Mouse (Mus musculus) midbrain, postnatal 0 days (tissue): ENCODE measurements at regions not wholly inside any gene's neighbourhood (a gene's known extent, or its start where the extent isn't known, plus 50 kb on each side); places are given as distances from the start of the nearest gene placed in this dataset.
"Not testable (repeated sequence)": the region's sequence is repeated elsewhere in the genome, so short reads cannot be mapped to it uniquely, and the experiment has no call there.

Source experiments
- ATAC-seq: fragments of 200-750 bp; cut with Nextera tagmentation; 2 replicates; pipeline ENCODE4 v1.8.0; 2017; ENCODE audit warnings: moderate number of reproducible peaks, mild to moderate bottlenecking, moderate TSS enrichment, moderate library complexity; ENCODE audit not compliant: low FRiP score
- DNase-seq: peaks from one replicate; pipeline ENCODE4 v3.0.0-alpha.2; 2015; ENCODE audit warnings: low spot score
- H3K27ac ChIP-seq: fragments of 300-500 bp; sonication (generic); 2 replicates; pipeline ENCODE4 v1.5.1; 2014; ENCODE audit warnings: low read depth, mild to moderate bottlenecking, low read length, mixed read lengths
- H3K27me3 ChIP-seq: fragments of 300-500 bp; sonication (generic); 2 replicates; pipeline ENCODE4 v1.6.1; 2014; ENCODE audit warnings: low read length, control low read depth, mixed read lengths; ENCODE audit not compliant: insufficient read depth
- H3K36me3 ChIP-seq: fragments of 300-500 bp; sonication (generic); 2 replicates; pipeline ENCODE4 v1.6.1; 2014; ENCODE audit warnings: low read length, control low read depth, mixed read lengths; ENCODE audit not compliant: insufficient read depth
- H3K4me1 ChIP-seq: fragments of 300-500 bp; sonication (generic); 2 replicates; pipeline ENCODE4 v1.6.1; 2014; ENCODE audit warnings: mild to moderate bottlenecking, control low read depth, antibody characterized with exemption, low read length, mixed read lengths; ENCODE audit not compliant: insufficient read depth
- H3K4me2 ChIP-seq: fragments of 300-500 bp; sonication (generic); 2 replicates; pipeline ENCODE4 v1.6.1; 2014; ENCODE audit warnings: low read depth, mild to moderate bottlenecking, low read length, mixed read lengths; ENCODE audit not compliant: poor library complexity, severe bottlenecking
- H3K4me3 ChIP-seq: fragments of 300-500 bp; sonication (generic); 2 replicates; pipeline ENCODE4 v1.5.1; 2014; ENCODE audit warnings: low read depth, mild to moderate bottlenecking, low read length, moderate library complexity
- H3K9ac ChIP-seq: fragments of 300-500 bp; sonication (generic); replicated peaks from 2 replicates; pipeline ENCODE4 v1.6.1; 2014; ENCODE audit warnings: mild to moderate bottlenecking, low read length, moderate library complexity, mixed read lengths; ENCODE audit not compliant: poor library complexity, severe bottlenecking
- H3K9me3 ChIP-seq: fragments of 300-500 bp; sonication (generic); 2 replicates; pipeline ENCODE4 v1.6.1; 2016; ENCODE audit warnings: low read length, control low read depth
- CTCF ChIP-seq: IDR thresholded peaks from 2 replicates; pipeline ENCODE4 v1.5.1; 2016; ENCODE audit warnings: antibody characterized with exemption, mild to moderate bottlenecking
- WGBS: fragments of 180-500 bp; shearing (Covaris S2); extraction: QIAGEN DNeasy Blood & Tissue Kit; methylation state at CpG from one replicate; pipeline ENCODE4 v1.1.7; 2014; 5-methylcytosine and 5-hydroxymethylcytosine counted together

GRCm38 (mm10) chr6:61042667-61043523 is 118.1 kb downstream of the Mmrn1 start:
- Histone ChIP-seq H3K36me3 (no peaks in the 10 kb centered on the region), H3K4me2 (0 out of 2 replicates have a peak overlapping the region, but pooled peaks have one; percentile 10), H3K9me3 (no peaks in the 10 kb centered on the region), H3K4me3 (no peak overlapping the region), H3K9ac (0 out of 2 replicates have a peak overlapping the region, but pooled peaks have one; percentile 8), H3K27me3 (no peaks in the 10 kb centered on the region), H3K4me1 (no peaks in the 10 kb centered on the region; the same call in 1 of the 2 replicates), H3K27ac (no peak overlapping the region)
- ATAC-seq (peak; percentile 87), DNase-seq (peak; percentile 81)
- TF ChIP-seq CTCF: peak; percentile 67
- 22% methylated on average over 15 of the region's 15 CpGs for WGBS

- 0 out of 2 replicates have a peak, but pooled peaks have one; percentile 31 for ATAC-seq
- Histone ChIP-seq H3K4me2 (no peak overlapping the region), H3K27ac (no peak overlapping the region), H3K36me3 (no peaks in the 10 kb centered on the region), H3K9me3 (no peaks in the 10 kb centered on the region), H3K9ac (no peak overlapping the region), H3K4me1 (no peaks in the 10 kb centered on the region; the same call in 1 of the 2 replicates), H3K27me3 (no peaks in the 10 kb centered on the region), H3K4me3 (no peak overlapping the region)
- 54% methylated on average over 9 of the region's 9 CpGs for WGBS
- peak; percentile 41; the same call in 1 of the 2 replicates for TF ChIP-seq CTCF
- DNase-seq: peak; percentile 22
These were observed 119.0 kb downstream of the Mmrn1 start for GRCm38 (mm10) chr6:61043524-61044450.

DNA sequence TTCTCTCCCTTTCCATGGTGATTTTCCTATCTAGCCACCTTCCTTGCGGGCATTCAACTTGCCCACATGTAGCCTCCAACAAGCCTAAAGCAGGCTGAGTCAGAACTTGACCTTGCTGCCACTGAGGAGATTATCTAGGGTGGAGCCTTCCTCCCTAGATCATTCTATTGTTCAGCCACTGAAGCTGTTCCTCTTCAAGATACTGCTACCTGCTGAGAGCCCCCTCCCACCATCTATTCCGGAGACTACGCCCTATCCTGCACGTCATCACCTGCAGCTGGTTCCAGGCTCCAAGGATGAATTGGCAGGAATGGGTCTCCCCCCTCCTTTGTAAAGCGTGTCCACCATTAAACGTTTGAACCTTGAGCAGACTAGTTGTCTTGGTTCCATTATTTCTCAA is 122.9 kb downstream of the Mmrn1 start:
- not testable (repeated sequence) for ATAC-seq, H3K9ac ChIP-seq, H3K27ac ChIP-seq, H3K27me3 ChIP-seq, H3K4me2 ChIP-seq, H3K4me3 ChIP-seq, H3K36me3 ChIP-seq, DNase-seq, H3K4me1 ChIP-seq, H3K9me3 ChIP-seq
- WGBS: 80% methylated on average over 6 of the region's 6 CpGs

DNA sequence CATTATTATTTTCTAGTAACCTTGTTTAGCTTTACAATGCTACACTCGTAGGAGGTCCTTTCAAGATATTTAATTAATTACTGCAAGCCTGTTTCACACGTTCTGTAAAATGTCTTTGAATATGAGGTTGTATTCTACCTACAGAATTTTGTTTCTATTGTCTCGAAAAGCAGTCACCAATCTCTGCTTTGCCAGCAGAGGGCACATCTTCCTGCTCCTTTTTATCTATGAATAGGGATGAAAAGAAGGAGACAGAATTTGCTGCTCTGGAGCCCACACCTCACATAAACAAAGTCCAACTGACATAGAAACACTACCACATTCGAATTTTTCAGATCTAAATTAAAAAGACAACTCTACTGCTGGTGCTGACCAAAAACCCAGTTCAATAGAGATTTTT is 117.0 kb upstream of the Ccser1 start:
- no peak overlapping the region for H3K9ac ChIP-seq

DNA sequence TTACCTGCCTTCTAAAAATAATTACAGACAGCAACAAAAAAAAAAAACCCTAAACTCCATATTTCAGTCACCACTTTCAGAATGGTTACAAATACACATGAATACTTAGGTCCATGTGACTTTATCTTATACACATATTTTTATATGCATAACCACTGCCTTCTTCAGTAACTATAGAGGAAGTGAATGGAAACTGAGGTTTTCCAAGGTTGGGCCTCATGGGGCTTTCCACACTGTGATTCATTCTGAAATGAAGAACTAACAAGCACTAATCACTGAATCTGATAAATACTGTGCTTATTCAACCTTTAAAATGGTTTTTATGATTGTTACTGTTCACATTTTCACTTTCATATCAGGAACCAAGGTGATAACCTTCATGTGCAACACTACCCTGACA is 114.4 kb upstream of the Ccser1 start:
- H3K4me2 ChIP-seq: no peak overlapping the region
- DNase-seq: no peak
- TF ChIP-seq CTCF: no peak
- H3K27me3 ChIP-seq: no peaks in the 10 kb centered on the region
- H3K9ac ChIP-seq: no peak overlapping the region
- no peaks in the 10 kb centered on the region for H3K9me3 ChIP-seq
- no peaks in the 10 kb centered on the region for H3K36me3 ChIP-seq
- no peaks in the 10 kb centered on the region for H3K4me1 ChIP-seq
- no peak overlapping the region for H3K27ac ChIP-seq
- no peak overlapping the region for H3K4me3 ChIP-seq
- no peak for ATAC-seq

More for the DNA sequence above, 117.0 kb upstream of the Ccser1 start:
- no peaks in the 10 kb centered on the region for H3K27me3 ChIP-seq
- ATAC-seq (no peak), DNase-seq (peak; percentile 74)
- H3K4me2 ChIP-seq: no peak overlapping the region
- no peak overlapping the region for H3K27ac ChIP-seq
- H3K4me3 ChIP-seq: no peak overlapping the region
- TF ChIP-seq CTCF: peak; percentile 77
- no peaks in the 10 kb centered on the region for H3K4me1 ChIP-seq
- H3K36me3 ChIP-seq: no peaks in the 10 kb centered on the region
- H3K9me3 ChIP-seq: no peaks in the 10 kb centered on the region
- WGBS: 36% methylated on average over 4 of the region's 4 CpGs
